Mouse (Mus musculus) thymus, adult 2 months (tissue): ENCODE results near the gene Dna2. TPM values are rescaled to one million over a fixed set of nuclear protein-coding genes. Genes with fewer than 3 reads are reported as not detected.

ENCODE experiments used
- DNase-seq: peaks from one replicate; pipeline ENCODE4 v3.0.0; 2021
- H3K27ac ChIP-seq: fragments of 200-500 bp; 2 replicates; pipeline ENCODE4 v1.5.1; 2012; ENCODE audit warnings: low read length, control low read depth; ENCODE audit not compliant: control insufficient read depth, insufficient read depth
- H3K27me3 ChIP-seq: fragments of 200-500 bp; 2 replicates; pipeline ENCODE4 v1.6.1; 2012; ENCODE audit warnings: mild to moderate bottlenecking, low read length, moderate library complexity, mixed read lengths; ENCODE audit not compliant: control insufficient read depth, insufficient read depth
- H3K36me3 ChIP-seq: fragments of 200-500 bp; 2 replicates; pipeline ENCODE4 v1.6.1; 2012; ENCODE audit warnings: mild to moderate bottlenecking, low read length, moderate library complexity; ENCODE audit not compliant: control insufficient read depth, insufficient read depth
- H3K4me1 ChIP-seq: fragments of 200-500 bp; replicated peaks from 2 replicates; pipeline ENCODE4 v1.6.1; 2012; ENCODE audit warnings: low read length; ENCODE audit not compliant: control insufficient read depth, insufficient read depth
- H3K4me3 ChIP-seq: fragments of 200-500 bp; 2 replicates; pipeline ENCODE4 v1.5.1; 2012; ENCODE audit warnings: mild to moderate bottlenecking, low read length, control low read depth, moderate library complexity; ENCODE audit not compliant: control insufficient read depth, insufficient read depth
- CTCF ChIP-seq: fragments of 200-500 bp; IDR thresholded peaks from 2 replicates; pipeline ENCODE4 v1.5.1; 2012; ENCODE audit warnings: mild to moderate bottlenecking, control low read depth, low read length, moderate library complexity, borderline replicate concordance; ENCODE audit not compliant: control insufficient read depth, poor library complexity, insufficient read depth; ENCODE audit errors: extremely low read depth
- POLR2A ChIP-seq: fragments of 200-500 bp; IDR thresholded peaks from 2 replicates; pipeline ENCODE4 v1.6.1; 2012; ENCODE audit warnings: mild to moderate bottlenecking, low read length, control low read depth, moderate library complexity; ENCODE audit not compliant: control insufficient read depth, poor library complexity, insufficient read depth; ENCODE audit errors: extremely low read depth
- WGBS: fragments of 180-500 bp; shearing (Covaris S2); methylation state at CpG from one replicate; pipeline ENCODE4 v1.1.7; 2018; 5-methylcytosine and 5-hydroxymethylcytosine counted together
- polyA plus RNA-seq: library from polyadenylated mRNA; depleted of rRNA; stranded (reverse); fragments of >200 nt; gene quantifications from 2 replicates; pipeline ENCODE4 v1.2.3, GENCODE M21; 2012

Dna2 gene
- polyA plus RNA-seq, 1 experiment = 20.0 TPM

DNA sequence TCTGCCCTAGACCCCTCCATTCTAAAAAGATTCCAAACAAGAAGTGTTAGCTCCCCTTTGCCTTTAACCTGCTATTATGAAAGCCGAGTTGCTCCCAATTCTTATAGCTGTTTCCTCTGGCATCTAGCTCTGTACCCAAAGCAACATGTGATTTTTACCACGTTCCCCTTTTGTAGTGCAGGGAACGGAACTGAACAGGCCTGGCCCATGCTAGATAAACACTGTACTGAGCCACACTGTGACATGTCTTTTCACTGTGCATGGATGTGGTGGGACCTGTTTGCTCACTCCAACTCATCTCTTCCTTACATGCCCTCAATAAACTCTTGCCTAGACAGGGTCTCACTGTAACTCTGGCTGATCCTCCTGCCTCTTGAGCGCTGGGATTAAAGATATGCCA is 63.4 kb downstream of the Dna2 start:
- H3K4me1 ChIP-seq = no peaks in the 10 kb centered on the region
- no peak for DNase-seq
- WGBS = 74% methylated on average over 4 of the region's 4 CpGs
- no peak overlapping the region for H3K4me3 ChIP-seq
- H3K36me3 ChIP-seq = peaks cover 78% of the 10 kb centered on the region
- no peaks in the 10 kb centered on the region for H3K27me3 ChIP-seq
- no peak overlapping the region for H3K27ac ChIP-seq
- no peak for TF ChIP-seq POLR2A

DNA sequence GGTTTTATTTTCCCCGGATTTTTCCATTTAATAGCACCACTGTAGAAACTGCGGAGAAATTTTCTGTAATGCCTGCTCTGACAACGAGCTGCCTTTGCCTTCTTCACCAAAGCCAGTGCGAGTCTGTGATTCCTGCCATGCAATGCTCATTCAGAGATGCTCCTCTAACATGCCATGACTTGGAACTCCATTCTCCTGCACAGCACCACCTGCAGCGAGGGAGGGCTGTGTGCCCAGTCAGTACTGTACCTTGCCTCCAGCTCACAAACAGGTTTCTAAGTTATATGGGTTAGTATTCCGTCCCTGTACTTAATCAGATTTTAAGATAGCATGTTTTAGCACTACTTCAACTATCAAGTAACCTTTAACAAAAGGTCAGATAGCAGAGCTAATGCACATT is 64.7 kb downstream of the Dna2 start:
- DNase-seq = no peak
- TF ChIP-seq CTCF (no peak), POLR2A (no peak)
- Histone ChIP-seq H3K27me3 (no peaks in the 10 kb centered on the region), H3K4me3 (no peak overlapping the region), H3K4me1 (no peaks in the 10 kb centered on the region), H3K27ac (no peak overlapping the region), H3K36me3 (peaks cover 82% of the 10 kb centered on the region)
- WGBS = 96% methylated on average over 6 of the region's 6 CpGs

DNA sequence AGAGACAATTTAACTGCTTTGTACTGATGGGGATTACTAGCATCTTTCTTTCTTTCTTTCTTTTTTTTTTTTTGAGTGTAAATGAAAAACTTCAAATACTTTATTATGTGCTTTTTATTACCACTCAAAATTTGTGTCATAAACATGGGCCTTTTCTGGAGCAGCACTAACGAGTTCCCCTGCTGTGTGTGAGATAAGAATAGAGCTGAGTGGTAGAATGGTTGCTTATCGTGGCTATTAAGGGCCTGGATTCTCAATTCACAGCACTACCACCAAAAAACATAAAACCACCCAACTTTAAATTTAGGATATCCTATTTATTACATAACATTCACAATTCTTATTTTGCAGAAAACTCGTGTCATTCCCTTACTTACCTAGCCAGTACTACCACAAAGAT is 66.7 kb downstream of the Dna2 start:
- Histone ChIP-seq H3K27ac (no peak overlapping the region), H3K4me3 (no peak overlapping the region), H3K27me3 (no peaks in the 10 kb centered on the region), H3K4me1 (no peaks in the 10 kb centered on the region), H3K36me3 (peaks cover 84% of the 10 kb centered on the region)
- WGBS = 96% methylated on average over 3 of the region's 3 CpGs
- no peak for DNase-seq
- TF ChIP-seq CTCF = no peak
- no peak for TF ChIP-seq POLR2A

DNA sequence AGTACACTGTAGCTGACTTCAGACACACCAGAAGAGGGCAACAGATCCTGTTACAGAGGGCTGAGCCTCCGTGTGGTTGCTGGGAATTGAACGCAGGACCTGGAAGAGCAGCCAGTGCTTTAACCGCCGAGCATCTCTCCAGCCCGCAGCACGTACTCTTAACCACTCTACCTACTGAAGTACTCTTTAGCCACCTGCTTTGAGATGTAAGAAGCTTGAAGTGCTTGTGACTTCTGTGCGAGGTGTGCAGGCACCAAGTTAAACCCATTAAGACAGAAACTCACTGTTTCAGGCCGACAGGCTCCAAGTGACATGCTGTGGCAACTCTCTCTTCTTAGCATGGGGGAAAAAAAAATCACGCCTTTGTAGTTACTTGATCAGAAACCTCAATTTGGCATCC is 67.3 kb downstream of the Dna2 start:
- no peak for DNase-seq
- TF ChIP-seq CTCF (no peak), POLR2A (no peak)
- Histone ChIP-seq H3K36me3 (peaks cover 77% of the 10 kb centered on the region), H3K4me3 (no peak overlapping the region), H3K27me3 (no peaks in the 10 kb centered on the region), H3K27ac (no peak overlapping the region), H3K4me1 (no peaks in the 10 kb centered on the region)
- WGBS = 96% methylated on average over 9 of the region's 9 CpGs

DNA sequence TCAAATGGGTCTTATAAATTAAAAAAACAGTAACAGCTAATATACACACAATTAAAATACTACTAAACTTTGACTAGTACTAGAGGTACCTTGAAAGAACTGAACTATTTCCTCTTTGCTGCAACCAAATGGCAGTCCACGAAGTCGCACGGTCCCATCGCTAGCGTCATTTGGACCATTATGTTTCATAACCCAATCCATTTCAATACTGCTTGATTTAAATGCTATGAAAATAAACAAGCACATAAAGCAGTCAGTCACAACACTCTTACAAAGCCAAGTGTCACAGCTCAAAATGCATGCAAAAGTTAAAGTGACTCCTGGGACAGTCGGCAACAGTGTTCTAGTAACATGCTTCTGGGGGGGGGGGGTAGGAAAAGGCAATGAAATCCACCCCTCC is 72.5 kb downstream of the Dna2 start:
- no peak for TF ChIP-seq CTCF
- H3K36me3 ChIP-seq = peaks cover 36% of the 10 kb centered on the region
- H3K4me1 ChIP-seq = peaks cover 7% of the 10 kb centered on the region
- WGBS = 94% methylated on average over 6 of the region's 6 CpGs
- H3K4me3 ChIP-seq = no peak overlapping the region
- no peak for DNase-seq
- no peak overlapping the region for H3K27ac ChIP-seq
- no peaks in the 10 kb centered on the region for H3K27me3 ChIP-seq

DNA sequence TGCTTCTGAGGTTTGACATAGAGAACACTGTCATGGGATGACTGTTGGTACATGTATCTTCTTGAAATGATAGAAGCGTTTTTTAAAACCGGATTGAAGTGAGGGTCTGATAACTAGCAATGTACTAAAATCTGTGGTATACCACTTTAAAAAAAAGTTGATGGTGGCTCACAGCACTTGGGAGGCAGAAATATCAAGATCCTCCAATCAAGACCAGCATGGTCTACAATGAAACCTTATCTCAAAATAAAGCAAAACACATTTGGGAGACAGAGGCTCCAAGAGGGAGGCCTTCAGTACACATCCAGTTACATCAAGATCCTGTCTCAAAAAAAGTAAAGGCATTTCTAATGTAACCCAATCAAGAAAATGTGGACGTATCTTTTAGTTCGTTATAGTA is 74.9 kb downstream of the Dna2 start:
- 22% methylated on average over 4 of the region's 4 CpGs for WGBS
- H3K4me1 ChIP-seq = peaks cover 11% of the 10 kb centered on the region
- no peak overlapping the region for H3K27ac ChIP-seq
- TF ChIP-seq POLR2A (no peak), CTCF (no peak)
- peaks cover 14% of the 10 kb centered on the region for H3K36me3 ChIP-seq
- DNase-seq = no peak
- no peaks in the 10 kb centered on the region for H3K27me3 ChIP-seq
- no peak overlapping the region for H3K4me3 ChIP-seq

DNA sequence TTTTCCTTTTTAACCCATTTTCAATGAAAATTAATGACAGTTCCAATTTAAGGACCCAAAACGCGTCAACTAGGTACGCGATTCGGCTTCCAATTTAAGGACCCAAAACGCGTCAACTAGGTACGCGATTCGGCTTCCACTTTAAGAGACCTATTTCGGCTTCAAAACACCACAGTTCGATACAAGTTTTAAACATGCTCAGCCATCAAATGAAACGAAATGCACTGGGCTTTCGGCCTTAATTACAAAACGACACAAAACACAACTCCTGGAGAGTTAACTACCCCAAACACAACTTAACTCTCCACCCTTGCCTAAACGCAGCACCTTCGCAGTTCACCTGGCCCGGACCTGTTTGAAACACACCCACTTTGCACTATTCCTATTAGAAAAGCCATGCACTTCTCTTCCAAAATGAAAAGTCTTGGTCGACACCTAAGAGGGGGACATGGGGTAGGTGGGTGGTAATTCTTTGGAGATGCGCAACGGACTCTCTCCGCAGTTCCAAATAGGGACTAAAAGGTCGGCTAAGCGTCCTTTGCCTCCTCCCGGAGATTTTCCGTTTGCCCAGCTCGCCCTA is 75.8 kb downstream of the Dna2 start:
- no peak for TF ChIP-seq POLR2A
- no peak for TF ChIP-seq CTCF
- Histone ChIP-seq H3K36me3 (peaks cover 5% of the 10 kb centered on the region), H3K27ac (peak overlapping the region; percentile 82; the same call in 1 of the 2 replicates), H3K4me3 (peak overlapping the region; percentile 71), H3K4me1 (peaks cover 11% of the 10 kb centered on the region), H3K27me3 (no peaks in the 10 kb centered on the region)
- under 1% methylated on average over 27 of the region's 27 CpGs for WGBS
- peak; percentile 5 for DNase-seq
